Mouse (Mus musculus) c-Kit-positive CD71-positive TER-119-negative erythroid progenitor cells, embryonic 14.5 days (primary cell): ENCODE data around the gene Vmn1r202.
"Not testable (repeated sequence)": the region's sequence is repeated elsewhere in the genome, so short reads cannot be mapped to it uniquely, and the experiment has no call there.

Experiments
- DNase-seq: peaks from one replicate; pipeline ENCODE4 v3.0.0-alpha.2; 2013; ENCODE audit warnings: low read depth

Vmn1r202 gene

DNA sequence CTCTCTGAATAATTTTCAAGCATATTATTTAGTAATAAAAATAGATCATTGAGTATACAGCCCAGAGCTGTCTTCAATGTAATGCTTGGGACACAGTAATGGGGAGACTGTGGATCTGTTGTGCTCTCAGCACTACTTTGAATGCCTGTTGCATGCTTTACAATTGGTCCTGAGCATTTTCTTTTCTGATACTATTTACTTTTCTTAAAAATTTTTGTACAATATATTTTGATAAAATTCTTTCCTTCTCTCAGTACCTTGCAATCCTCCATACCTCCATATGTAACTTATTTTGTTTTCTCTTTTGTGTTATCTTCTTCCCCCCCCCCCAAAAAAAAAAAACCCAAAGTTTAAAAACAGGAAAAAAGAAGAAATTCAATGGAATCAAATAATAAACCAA is at the start of gene Vmn1r202:
Vmn1r202 (minus strand) TSS at position 101 of the 400 bp plus-strand sequence.
- no peak for DNase-seq

GRCm38 (mm10) chr13:22552898-22553297 is 47.7 kb upstream of the Vmn1r202 start, which contains the start of gene Vmn1r204:
Gene Vmn1r204 (plus strand): TSS chr13:22553198.
- not testable (repeated sequence) for DNase-seq

DNA sequence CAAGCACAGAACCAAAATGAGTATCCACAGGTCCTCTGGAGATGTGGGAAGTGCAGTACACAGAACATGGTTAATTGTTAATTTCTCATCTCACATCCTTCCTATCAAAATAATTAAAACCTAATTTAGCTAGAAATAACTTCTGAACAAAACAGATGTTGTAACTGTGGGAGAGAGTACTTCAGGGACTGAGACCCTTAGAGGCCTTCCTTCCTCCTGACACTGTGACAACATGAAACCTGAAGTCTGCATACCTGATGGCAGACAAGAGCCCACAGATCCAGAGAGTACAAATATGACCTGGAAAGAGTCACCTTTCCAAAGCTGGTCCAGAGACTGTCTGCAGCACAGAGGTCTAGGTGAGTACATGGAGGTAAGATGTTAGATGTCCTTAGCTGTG is 12.6 kb upstream of the Vmn1r202 start, which contains the start of gene Vmn1r203:
Vmn1r203 (plus strand) TSS at position 301 of the 400 bp plus-strand sequence.
- DNase-seq = no peak

GRCm38 (mm10) chr13:22502431-22502830 is 2.8 kb downstream of the Vmn1r202 start:
- no peak for DNase-seq

DNA sequence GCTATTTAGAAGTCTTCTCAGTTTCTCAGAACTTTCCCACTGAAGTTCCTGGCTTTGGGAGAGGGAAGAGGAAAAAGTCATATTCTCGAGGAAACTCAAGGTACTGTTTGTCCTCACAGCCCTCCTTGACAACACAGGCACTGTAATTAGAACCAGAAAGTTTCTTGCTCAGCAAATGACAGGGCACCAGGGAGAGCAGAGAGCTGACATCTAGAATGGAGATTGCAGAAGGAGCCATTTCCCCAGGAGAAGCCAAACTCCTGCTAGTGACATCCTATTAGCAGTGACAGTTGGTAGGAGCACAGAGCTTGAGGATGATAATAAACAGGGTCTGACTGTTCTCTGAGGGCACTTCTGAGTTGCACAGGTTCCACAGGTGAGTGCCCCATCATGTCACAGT is 33.6 kb downstream of the Vmn1r202 start, which contains the start of gene Vmn1r201:
Vmn1r201 (plus strand) TSS at position 301 of the 400 bp plus-strand sequence.
- DNase-seq = no peak

GRCm38 (mm10) chr13:22455145-22455544 is 50.0 kb downstream of the Vmn1r202 start:
- DNase-seq = no peak
